In the genomic region with DNA sequence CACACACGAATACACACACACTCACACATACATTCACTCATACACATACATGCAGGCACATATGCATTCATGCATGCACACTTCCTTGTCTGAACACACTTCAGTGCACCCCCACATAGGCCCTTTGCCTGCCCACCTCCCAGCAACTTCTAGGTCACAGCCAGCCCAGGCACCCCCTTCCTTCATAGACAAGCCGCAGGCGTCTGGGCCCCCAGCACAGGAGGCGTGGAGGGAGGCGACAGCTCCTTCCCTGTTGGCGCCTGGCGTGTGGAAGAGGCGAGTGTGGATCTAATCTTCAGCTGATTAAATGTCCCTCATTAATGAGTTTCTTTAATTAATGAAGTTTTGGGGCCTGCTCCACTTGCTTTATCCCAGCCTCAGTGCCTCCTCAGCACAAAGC, we compare ENCODE assay signal across 29 mouse cellular contexts. TPM values are rescaled to one million over a fixed set of nuclear protein-coding genes. Genes with fewer than 3 reads are reported as not detected.
DNase-seq lines count a peak whose midpoint lies in the region; ATAC-seq and TF ChIP-seq lines count a peak whose summit lies in the region.
"Had no signal": no experiment of that assay in that cellular context is flagged by ENCODE, and none has a peak within 500 bp of the region (broad histone marks: within the 10 kb centered on the region; RNA-seq: fewer than 3 reads in every experiment).

No protein-coding gene starts in this region.

- H3K9me3 ChIP-seq in hindbrain, embryonic 13.5 days, result no peaks in the 10 kb centered on the region
- H3K9me3 ChIP-seq in hindbrain, embryonic 10.5 days, result no peaks in the 10 kb centered on the region
- H3K9me3 ChIP-seq in neural tube, embryonic 12.5 days, result no peaks in the 10 kb centered on the region
- no peaks in the 10 kb centered on the region for H3K9me3 ChIP-seq in neural tube, embryonic 13.5 days
- H3K9me3 ChIP-seq: embryonic facial prominence, embryonic 13.5 days; limb, embryonic 15.5 days; liver, embryonic 13.5 days; midbrain, embryonic 13.5 days had no signal

- 71% methylated on average over 8 of the region's 8 CpGs for WGBS in hindbrain, embryonic 13.5 days
- 85% methylated on average over 8 of the region's 8 CpGs for WGBS in hindbrain, embryonic 10.5 days
- WGBS in neural tube, embryonic 12.5 days, result 76% methylated on average over 8 of the region's 8 CpGs
- WGBS in neural tube, embryonic 13.5 days, result 75% methylated on average over 8 of the region's 8 CpGs
- 96% methylated on average over 8 of the region's 8 CpGs for WGBS in thymus, adult 2 months

- H3K4me3 ChIP-seq in hindbrain, embryonic 13.5 days, result no peak overlapping the region
- H3K4me3 ChIP-seq in hindbrain, embryonic 10.5 days, result no peak overlapping the region
- no peak overlapping the region for H3K4me3 ChIP-seq in neural tube, embryonic 12.5 days
- H3K4me3 ChIP-seq in neural tube, embryonic 13.5 days, result no peak overlapping the region
- no peak overlapping the region for H3K4me3 ChIP-seq in thymus, adult 2 months (ENCODE audit: control insufficient read depth, insufficient read depth, low read length)
- H3K4me3 ChIP-seq: embryonic facial prominence, embryonic 13.5 days; limb, embryonic 15.5 days; liver, embryonic 13.5 days; midbrain, embryonic 13.5 days had no signal

- peaks cover 82% of the 10 kb centered on the region for H3K4me1 ChIP-seq in hindbrain, embryonic 13.5 days (replicated peaks)
- H3K4me1 ChIP-seq in hindbrain, embryonic 10.5 days (replicated peaks), result peaks cover 39% of the 10 kb centered on the region
- H3K4me1 ChIP-seq in neural tube, embryonic 12.5 days, result peaks cover 53% of the 10 kb centered on the region
- peaks cover 78% of the 10 kb centered on the region for H3K4me1 ChIP-seq in neural tube, embryonic 13.5 days (replicated peaks)
- H3K4me1 ChIP-seq in thymus, adult 2 months (replicated peaks; ENCODE audit: control insufficient read depth, insufficient read depth, low read length), result peaks cover 21% of the 10 kb centered on the region
- H3K4me1 ChIP-seq: limb, embryonic 15.5 days; liver, embryonic 13.5 days had no signal

- TF ChIP-seq CTCF in thymus, adult 2 months (IDR thresholded peaks at IDR 0.05; ENCODE audit: borderline replicate concordance, control insufficient read depth, extremely low read depth, insufficient read depth, low read length, poor library complexity), result no peak

- no peaks in the 10 kb centered on the region for H3K36me3 ChIP-seq in hindbrain, embryonic 13.5 days
- H3K36me3 ChIP-seq in hindbrain, embryonic 10.5 days, result no peaks in the 10 kb centered on the region
- no peaks in the 10 kb centered on the region for H3K36me3 ChIP-seq in neural tube, embryonic 12.5 days
- H3K36me3 ChIP-seq in neural tube, embryonic 13.5 days, result no peaks in the 10 kb centered on the region
- H3K36me3 ChIP-seq in thymus, adult 2 months (ENCODE audit: control insufficient read depth, insufficient read depth, low read length), result no peaks in the 10 kb centered on the region
- H3K36me3 ChIP-seq: embryonic facial prominence, embryonic 13.5 days; limb, embryonic 15.5 days; liver, embryonic 13.5 days; midbrain, embryonic 13.5 days had no signal

- 0 out of 2 replicates have a peak, but pooled peaks have one; percentile 8 for ATAC-seq in hindbrain, embryonic 13.5 days (ENCODE audit: low FRiP score)
- no peak for ATAC-seq in neural tube, embryonic 12.5 days (ENCODE audit: low FRiP score, low read depth)
- no peak for ATAC-seq in neural tube, embryonic 13.5 days (ENCODE audit: low read depth)
- ATAC-seq: intestine, embryonic 16.5 days; lung, postnatal 0 days; midbrain, embryonic 13.5 days; Patski had no signal

- H3K4me2 ChIP-seq in hindbrain, embryonic 13.5 days, result no peak overlapping the region
- H3K4me2 ChIP-seq in neural tube, embryonic 12.5 days (replicated peaks), result no peak overlapping the region
- H3K4me2 ChIP-seq in neural tube, embryonic 13.5 days, result no peak overlapping the region
- H3K4me2 ChIP-seq: embryonic facial prominence, embryonic 13.5 days; limb, embryonic 15.5 days; liver, embryonic 13.5 days; midbrain, embryonic 13.5 days had no signal

- no peak for TF ChIP-seq POLR2A in thymus, adult 2 months (IDR thresholded peaks at IDR 0.05; ENCODE audit: control insufficient read depth, extremely low read depth, insufficient read depth, low read length, poor library complexity)

- H3K9ac ChIP-seq in hindbrain, embryonic 13.5 days, result no peak overlapping the region
- H3K9ac ChIP-seq in neural tube, embryonic 12.5 days, result no peak overlapping the region
- H3K9ac ChIP-seq in neural tube, embryonic 13.5 days, result 0 out of 2 replicates have a peak overlapping the region, but pooled peaks have one; percentile 47
- H3K9ac ChIP-seq: embryonic facial prominence, embryonic 13.5 days; limb, embryonic 15.5 days; liver, embryonic 13.5 days; midbrain, embryonic 13.5 days had no signal

- DNase-seq in hindbrain, embryonic 10.5 days (ENCODE audit: low spot score), result no peak
- DNase-seq in neural tube, embryonic 10.5 days (ENCODE audit: extremely low spot score, low spot score), result no peak
- DNase-seq in thymus, adult 2 months, result no peak
- no peak for DNase-seq in spleen, postnatal 10 days (ENCODE audit: low spot score in 2 of 2)
- DNase-seq in urinary bladder, postnatal 10 days (ENCODE audit: low spot score), result no peak
- DNase-seq: adrenal gland, postnatal 10 days; cerebellum, adult 11 months; cerebellum, adult 9-10 months; embryo, embryonic 11 days; gastrocnemius, postnatal 14 days; heart, postnatal 14 days; kidney, adult 8-10 months; kidney, postnatal 4 days; layer of hippocampus, postnatal 36 days; left cerebral cortex, postnatal 4 days; liver, embryonic 13.5 days; lung, adult 18-20 months; lung, postnatal 4 days; right cerebral cortex, adult 18-20 months had no signal

- no peaks in the 10 kb centered on the region for H3K27me3 ChIP-seq in hindbrain, embryonic 13.5 days
- H3K27me3 ChIP-seq in hindbrain, embryonic 10.5 days (ENCODE audit: insufficient read depth, poor library complexity, severe bottlenecking), result peaks cover 22% of the 10 kb centered on the region
- H3K27me3 ChIP-seq in neural tube, embryonic 12.5 days (replicated peaks), result no peaks in the 10 kb centered on the region
- no peaks in the 10 kb centered on the region for H3K27me3 ChIP-seq in neural tube, embryonic 13.5 days
- no peaks in the 10 kb centered on the region for H3K27me3 ChIP-seq in thymus, adult 2 months (ENCODE audit: control insufficient read depth, insufficient read depth, low read length)
- H3K27me3 ChIP-seq: limb, embryonic 15.5 days; midbrain, embryonic 13.5 days had no signal

- peak overlapping the region; percentile 71 for H3K27ac ChIP-seq in hindbrain, embryonic 13.5 days
- H3K27ac ChIP-seq in hindbrain, embryonic 10.5 days, result no peak overlapping the region
- peak overlapping the region; percentile 21; the same call in 1 of the 2 replicates for H3K27ac ChIP-seq in neural tube, embryonic 12.5 days
- H3K27ac ChIP-seq in neural tube, embryonic 13.5 days (replicated peaks), result peak overlapping the region; percentile 64
- H3K27ac ChIP-seq in thymus, adult 2 months (ENCODE audit: control insufficient read depth, insufficient read depth, low read length), result no peak overlapping the region
- H3K27ac ChIP-seq: embryonic facial prominence, embryonic 13.5 days; kidney, postnatal 0 days; limb, embryonic 15.5 days; liver, embryonic 13.5 days; midbrain, embryonic 13.5 days had no signal

RNA-seq across cellular contexts. Expression of gene Engase, which starts 53.7 kb away (rescaled TPM):
- polyA plus RNA-seq in hindbrain, embryonic 13.5 days (2015; fragmentation: Nextera tagmentation; extraction: Ambion mirVana), result 7.0 and 7.1 TPM in 2 replicates
- 8.7 and 8.9 TPM in 2 replicates for polyA plus RNA-seq in hindbrain, embryonic 10.5 days (2016; fragmentation: Nextera tagmentation; extraction: Ambion mirVana)
- 9.7 and 9.8 TPM in 2 replicates for polyA plus RNA-seq in neural tube, embryonic 12.5 days (2016; fragmentation: Nextera tagmentation; extraction: Ambion mirVana)
- 8.1 and 10.0 TPM in 2 replicates for polyA plus RNA-seq in neural tube, embryonic 13.5 days (2015; fragmentation: Nextera tagmentation; extraction: Ambion mirVana)
- 56.5 and 58.1 TPM in 2 replicates for polyA plus RNA-seq in thymus, adult 2 months (2012; rRNA removed)

Comparison
In these comparisons a context has a peak if more than half of its experiments do, and no peak if none do; other contexts are left out.
1. H3K27ac ChIP-seq: peak in hindbrain, embryonic 13.5 days (single experiment), neural tube, embryonic 12.5 days (single experiment) and neural tube, embryonic 13.5 days (single experiment); none in hindbrain, embryonic 10.5 days (single experiment) and thymus, adult 2 months (single experiment).